Mouse (Mus musculus): Measurements from ENCODE around the gene Ndufv3.
"Not testable (repeated sequence)": the region's sequence is repeated elsewhere in the genome, so short reads cannot be mapped to it uniquely, and the experiment has no call there.

The Ndufv3 gene

DNA sequence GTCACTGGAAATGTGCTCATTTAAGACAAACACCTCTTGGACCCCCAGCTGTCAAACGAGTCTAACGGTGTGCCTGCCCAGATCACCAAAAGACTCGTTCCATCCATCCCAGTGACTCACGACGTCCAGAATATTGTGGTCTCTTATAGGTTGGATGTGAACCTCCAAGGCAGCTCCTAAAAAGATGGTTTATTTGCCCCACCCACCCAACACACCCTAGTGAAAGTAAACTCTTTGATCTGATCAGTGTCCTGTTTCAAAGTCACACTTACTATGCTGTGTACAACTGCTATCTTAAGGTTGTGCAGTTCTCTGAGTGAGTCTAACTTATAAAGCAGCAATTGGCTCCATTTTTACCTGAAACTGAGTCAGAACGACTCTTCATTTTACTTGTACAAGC, 7.3 kb upstream of the Ndufv3 start:
- DNase-seq (ENCODE audit: low spot score): no peak

DNA sequence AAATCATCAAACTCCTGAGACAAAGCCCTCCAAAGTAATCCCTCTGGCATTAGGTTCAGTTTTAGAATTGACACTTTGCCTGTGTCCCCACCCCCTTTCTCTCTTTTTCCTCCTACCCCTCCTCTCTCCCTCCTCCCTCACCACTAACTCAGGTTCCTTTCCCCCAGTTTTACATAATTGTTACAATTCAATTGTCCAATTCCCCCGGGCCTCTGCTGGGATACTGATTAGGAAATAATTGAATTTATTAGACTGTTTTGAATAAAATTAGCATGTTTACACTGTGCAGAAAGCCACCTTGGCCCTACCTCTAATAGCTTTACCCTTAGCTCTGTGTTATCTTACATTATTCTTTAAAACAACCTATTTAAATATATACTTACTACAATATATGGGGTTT, 5.2 kb upstream of the Ndufv3 start:
- no peak for DNase-seq (ENCODE audit: low spot score)

DNA sequence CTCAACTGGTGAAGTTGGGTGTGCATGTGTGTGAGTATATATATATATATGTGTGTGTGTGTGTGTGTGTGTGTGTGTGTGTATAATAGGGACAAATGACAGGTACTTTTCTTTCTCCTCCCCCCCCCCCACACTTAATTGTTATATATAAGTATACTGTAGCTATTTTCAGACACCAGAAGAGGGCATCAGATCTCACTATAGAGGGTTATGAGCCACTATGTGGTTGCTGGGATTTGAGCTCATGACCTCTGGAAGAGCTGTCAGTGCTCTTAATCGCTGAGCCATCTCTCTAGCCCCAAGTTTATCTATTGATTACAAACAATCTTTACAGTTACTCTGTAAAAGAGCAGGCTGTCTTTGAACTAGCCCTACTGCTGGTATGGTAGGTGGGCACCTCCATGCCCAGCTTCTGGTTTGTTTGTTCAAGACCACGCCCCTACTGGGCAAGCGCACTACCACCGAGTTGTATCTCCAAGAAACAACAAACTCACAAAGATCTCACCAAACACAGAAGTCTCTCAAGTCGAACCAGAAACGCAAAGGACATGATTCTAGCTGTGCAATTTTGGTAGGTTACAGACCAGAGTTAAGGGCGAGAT, 470 bp upstream of the Ndufv3 start:
- no peak for DNase-seq (ENCODE audit: low spot score)

DNA sequence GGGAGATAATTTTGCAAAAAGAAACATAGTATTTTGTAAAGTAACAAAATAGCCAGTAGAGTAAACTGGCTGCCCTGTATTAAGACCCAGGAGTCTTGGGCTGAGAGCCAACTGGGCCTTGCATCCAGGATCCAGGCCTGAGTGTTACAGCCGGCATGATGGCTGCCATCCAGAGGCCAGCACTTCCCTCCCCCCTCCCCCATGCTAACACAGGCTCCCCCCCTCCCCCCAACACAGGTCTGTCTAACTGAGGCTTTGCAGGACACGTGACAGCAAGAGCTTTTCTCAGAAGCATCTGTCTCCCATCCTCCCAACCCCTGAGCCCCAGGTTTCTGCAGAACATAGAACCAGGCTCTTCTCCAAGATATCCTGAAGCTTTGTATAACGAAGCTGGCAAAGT, 980 bp downstream of the Ndufv3 start:
- DNase-seq (ENCODE audit: low spot score): no peak

DNA sequence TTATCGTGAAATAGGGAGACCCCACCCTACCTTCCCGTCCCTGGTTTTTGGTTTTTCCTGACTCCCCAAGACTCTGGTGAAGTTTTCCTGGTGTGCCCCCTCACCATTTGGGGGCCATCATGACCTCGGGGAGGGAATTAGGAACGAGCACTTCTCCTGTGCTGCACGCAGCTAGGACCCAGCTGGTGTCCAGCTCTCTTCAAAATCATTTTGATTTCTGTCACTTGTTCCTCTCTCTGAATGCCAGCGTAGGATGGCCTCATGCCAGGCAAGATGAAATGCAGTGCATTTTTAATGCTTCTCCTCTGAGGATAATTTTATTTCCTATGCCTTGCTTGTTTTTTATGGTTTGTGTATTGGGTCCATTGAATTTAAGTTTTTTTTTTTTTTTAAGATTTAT, 2.0 kb downstream of the Ndufv3 start:
- no peak for DNase-seq (ENCODE audit: low spot score)

DNA sequence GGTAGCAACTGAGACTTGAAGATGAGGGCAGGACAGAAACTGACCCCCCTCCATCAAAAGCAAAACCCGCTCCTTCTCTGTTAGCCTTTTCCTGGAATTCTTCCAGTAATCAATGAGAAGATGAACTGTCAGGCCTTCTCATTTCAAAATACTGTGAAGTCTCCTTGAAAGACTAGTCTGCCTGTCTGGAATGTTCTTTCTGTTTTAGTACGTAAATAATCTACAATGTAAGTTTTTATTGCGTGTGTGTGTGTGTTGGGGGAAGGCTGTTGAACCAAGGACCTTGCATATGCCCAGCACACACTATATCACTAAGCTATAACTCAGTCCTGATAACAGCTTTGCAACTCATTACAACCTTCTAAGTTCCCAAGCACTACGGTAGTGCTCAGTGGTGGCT, 5.2 kb downstream of the Ndufv3 start:
- DNase-seq (ENCODE audit: low spot score): no peak

DNA sequence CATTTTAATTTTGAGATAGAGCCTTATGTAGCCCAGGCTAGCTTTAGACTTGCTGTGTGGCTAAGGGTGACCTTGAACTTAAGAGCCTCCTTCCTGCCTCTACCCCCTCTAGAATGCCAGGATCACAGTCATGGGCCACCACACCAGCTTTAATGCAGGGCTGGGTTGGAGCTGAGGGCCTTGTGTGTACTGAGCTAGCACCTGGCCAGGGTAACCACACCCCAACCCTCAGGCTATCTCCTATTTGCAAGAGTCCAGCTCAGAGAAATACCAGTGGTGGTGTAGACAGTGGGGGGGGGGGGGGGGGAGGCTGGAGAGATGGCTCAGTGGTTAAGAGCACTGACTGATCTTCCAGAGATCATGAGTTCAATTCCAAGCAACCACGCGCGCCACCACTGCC, 5.9 kb downstream of the Ndufv3 start:
- no peak for DNase-seq (ENCODE audit: low spot score)

DNA sequence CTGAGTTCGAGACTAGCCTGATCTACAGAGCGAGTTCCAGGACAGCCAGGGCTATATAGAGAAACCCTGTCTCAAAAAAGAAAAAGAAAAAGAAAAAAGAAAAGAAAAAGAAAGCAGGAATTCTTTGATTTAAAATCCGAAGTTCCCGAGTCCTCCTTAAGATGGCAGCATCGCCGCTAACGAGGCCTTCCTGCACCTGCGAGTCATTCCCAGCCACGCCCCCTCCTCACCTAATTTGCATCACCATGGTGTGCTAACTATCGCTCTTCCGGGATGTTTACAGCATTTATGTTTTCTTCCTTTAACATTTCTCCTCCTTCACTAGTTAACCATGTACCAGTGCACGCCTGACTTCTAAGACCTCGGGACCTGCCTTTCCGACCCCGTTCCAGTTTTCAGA, 9.4 kb downstream of the Ndufv3 start:
- DNase-seq (ENCODE audit: low spot score): no peak

DNA sequence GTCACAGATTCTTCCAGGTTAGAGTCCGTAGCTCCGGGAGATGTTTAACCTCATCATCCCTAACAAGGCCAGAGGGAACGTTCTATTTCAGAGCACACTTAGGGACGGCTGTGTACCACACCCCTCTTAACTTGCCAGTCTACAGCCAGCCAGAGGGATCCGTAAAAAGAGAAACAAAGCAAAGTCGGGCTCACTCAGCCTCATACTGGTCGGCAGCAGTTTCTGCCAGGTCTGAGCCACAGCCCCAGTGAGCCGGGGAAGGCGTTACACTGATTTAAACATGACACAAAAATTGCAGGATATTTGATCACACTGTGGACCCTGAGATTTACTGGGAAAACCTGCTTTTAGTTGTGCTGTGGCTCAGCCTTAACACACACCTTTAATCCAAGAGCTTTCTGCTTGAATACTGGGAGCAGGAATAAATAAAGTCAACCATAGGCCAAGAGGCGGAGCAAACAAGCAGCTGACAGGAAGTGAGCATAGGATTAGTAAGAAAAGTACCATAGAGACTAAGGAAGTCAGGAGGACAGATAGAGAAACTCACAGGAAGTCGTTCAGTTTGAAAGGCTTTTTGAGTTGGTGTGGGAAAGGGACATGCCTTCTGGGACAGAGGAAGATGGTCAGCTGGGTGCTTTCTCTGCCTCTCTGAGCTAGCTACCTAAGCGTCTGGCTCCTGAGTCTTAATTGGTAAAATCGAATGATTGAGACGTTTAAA, 11.7 kb downstream of the Ndufv3 start:
- DNase-seq (ENCODE audit: low spot score): no peak

DNA sequence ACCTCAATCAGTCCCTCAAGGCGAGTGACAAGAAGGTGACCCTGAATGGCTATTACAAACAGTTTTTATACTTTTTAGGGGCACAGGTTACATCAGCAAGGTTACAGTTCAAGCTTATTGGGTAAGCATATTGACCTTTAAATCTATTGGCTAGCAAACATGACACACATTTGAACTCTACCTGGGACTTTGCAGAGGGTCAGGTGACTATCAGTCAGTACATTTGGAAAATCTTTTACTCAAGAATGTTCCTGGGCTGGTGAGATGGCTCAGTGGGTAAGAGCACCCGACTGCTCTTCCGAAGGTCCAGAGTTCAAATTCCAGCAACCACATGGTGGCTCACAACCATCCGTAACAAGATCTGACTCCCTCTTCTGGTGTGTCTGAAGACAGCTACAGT, 12.4 kb downstream of the Ndufv3 start:
- not testable (repeated sequence) for DNase-seq (ENCODE audit: low spot score)

DNA sequence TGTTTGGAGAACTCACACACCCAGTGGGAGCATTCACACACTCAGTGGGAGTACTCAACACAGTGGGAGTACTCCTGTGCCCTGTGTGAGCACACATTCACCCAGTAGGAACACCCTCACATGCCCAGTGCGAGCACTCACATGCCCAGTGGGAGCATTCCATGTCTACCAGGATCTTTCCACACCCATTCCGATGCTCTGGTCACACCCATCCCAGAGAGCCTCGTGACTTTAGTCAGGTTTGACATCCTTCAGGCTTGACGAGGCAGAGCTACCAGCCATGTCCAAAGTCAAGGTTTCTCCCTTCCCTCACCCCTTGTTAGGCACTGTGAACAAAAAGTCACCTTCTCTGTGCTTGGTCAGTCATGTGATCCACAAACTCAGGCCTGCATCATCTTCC, 15.4 kb downstream of the Ndufv3 start:
- DNase-seq (ENCODE audit: low spot score): no peak

DNA sequence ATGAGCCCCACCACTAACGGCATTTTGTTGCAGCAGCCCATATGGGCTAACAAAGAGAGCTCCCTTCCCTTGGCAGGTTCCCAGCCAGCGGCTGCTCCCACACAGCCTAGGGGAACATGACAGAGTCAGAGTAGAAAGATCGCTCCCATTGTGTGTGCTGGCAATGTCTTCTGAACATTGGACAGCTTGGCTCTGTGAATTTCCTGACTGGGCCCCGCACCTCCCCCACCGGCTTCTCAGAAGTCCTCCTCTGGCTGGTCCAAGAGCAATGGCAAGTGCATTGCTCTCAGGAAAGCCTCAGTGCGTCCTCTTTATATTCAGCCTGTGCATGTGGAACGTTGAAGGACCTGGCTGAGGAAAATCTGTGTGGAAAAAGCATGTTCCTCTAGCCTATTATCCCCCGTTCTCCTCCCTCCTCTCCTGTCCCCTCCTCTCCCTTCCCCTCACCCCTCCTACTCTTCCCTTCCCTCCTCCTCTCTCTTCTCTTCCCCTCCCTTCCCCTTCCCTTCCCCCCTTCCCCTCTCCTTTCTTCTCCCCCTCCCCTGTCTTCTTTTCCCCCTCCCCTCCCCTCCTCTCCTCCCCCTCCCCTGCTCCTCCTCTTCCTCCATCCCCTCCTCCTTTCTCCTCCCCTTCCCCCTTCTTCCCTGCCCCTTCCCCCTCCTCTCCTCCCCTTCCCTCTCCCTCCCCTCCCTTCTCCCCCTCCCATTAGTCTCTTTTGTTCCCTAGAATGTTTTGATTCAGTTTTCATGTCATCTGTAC, 16.1 kb downstream of the Ndufv3 start:
- no peak for DNase-seq (ENCODE audit: low spot score)

DNA sequence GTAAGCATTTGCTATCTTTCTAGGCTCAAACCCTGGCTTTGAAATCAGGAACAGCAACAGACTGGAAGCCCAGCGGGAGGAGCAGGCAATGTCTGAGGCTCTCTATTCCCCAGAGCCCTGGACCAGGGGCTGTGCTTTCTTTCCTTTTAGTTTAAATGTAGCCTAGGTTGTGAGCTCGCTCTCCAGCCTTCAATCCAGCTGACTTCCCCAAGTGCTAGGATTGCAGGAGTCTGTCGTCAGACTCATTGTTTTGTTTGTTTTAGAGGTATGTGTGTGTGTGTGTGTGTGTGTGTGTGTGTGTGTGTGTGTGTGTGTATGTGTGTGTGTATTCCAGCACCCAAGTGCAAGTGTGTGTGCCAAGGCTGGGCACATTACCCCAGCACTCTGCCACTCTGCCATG, 20.2 kb downstream of the Ndufv3 start:
- DNase-seq (ENCODE audit: low spot score): no peak

DNA sequence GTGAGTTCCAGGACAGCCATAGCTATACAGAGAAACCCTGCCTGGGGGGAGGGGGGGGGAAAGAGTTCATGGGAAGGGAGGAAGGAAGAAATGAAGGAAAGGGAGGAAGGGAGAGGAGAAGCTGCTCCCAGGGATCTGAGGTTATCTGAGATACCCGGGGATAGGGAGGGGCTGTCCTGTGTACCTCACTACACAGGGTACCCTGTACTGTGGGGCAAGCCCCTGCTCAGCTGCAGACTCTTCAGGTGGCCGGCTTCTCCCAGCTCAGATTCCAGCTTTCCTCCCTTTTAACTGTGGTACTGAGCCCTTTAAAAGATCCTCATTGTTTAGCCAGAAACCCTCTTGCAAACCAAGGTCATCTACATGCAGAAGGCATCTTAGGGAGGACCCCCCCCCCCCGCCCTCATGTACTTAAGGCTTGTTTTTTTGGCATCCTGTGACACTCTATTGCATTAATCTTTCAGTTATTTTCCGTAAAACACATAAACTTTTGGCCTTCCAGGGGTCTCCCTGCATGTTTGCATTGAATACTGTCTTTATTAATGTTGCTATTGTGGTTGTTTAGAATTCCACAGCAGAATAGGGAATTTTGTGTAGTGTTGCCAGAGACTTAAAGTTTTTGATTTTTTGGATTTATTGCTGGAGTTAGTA, 21.0 kb downstream of the Ndufv3 start:
- DNase-seq (ENCODE audit: low spot score): no peak

DNA sequence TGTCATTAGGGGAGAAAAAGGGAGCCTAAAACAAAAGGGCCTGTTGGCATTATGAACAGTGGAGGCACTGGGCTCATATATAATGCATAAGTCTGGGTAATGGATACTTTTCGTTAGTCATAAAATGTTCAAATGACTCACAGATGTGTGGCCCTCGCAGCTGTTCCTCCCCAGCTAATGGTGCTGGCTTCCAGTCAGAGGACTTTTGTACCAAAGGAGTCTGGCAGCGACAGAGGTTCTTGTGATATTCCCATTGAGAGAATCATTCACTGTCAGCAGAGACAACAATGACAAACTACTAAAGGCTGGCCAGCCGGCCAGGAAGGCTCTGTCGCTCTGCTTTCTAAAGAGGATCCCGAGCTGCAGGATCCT, 21.5 kb downstream of the Ndufv3 start:
- no peak for DNase-seq (ENCODE audit: low spot score)

DNA sequence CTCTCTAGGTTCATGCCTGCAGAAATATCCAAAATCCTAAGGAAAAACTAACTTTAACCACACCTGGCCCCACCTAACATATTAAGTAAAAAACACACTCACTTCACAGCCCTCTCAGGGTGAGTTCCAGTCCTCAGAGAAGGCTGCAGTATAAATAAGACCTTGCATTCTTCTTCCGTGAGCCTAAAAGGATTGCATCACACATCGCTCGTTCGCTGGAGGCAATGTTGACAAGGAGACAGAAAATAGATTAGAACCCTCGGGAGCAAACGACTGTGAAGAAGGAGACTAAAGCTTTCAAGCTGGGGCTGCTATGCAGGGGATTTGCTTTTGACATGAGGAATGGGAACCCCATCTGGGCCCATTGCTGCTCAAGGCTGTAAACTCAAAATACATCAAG, 23.7 kb downstream of the Ndufv3 start:
- no peak for DNase-seq (ENCODE audit: low spot score)

DNA sequence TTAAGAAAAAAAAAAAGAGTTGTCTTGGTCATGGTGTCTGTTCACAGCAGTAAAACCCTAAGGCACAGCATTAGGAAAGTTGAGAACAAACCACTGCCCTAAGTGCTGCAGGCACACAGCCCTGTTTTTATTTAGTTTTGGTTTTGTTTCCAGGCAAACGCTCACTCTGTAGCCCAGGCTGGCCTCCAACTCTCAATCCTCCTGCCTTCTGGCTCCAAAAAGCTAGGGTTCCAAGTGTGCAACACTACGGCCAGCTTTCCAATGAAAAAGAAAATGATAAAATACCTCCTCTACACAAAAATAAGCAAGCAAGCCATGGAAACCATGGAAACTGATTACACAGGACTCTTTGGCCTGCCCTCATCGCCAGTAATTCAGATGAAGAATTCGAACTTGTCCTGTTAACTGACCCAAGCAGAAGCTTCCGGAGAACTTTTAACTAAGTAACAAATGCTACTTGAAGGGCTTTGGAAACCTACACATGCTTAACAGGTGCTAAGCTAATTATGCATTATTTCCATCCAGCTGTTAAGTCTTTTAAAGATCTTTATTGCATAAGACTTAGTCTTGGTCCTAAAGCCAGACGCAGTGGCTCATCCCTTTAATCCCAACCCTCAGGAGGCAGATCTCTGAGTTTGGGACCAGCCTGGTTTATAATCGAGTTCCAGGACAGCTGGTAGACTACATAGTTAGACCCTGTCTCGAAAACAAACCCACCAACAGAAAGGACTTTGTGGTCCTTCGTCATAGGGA, 26.7 kb downstream of the Ndufv3 start:
- DNase-seq (ENCODE audit: low spot score): no peak

DNA sequence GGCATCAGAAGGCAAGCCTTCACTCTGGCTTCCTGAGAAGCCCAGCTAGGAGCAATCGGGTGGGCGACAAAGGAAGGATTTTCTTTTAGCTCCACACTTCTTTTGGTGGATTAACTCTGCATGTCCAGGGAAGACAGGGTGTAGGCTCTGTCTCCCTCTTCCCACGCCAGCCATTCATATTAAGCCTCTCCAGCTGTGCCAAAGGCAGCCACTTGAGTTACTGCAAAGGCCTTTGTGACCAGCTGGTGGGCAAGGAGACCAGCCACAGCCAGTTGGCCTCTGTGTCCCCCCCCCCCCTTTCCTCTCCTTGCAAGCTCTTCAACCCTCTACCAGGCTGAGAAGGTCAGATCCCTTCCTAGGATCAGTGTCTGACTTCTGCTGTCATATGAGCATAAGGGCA, 28.1 kb downstream of the Ndufv3 start:
- no peak for DNase-seq (ENCODE audit: low spot score)

DNA sequence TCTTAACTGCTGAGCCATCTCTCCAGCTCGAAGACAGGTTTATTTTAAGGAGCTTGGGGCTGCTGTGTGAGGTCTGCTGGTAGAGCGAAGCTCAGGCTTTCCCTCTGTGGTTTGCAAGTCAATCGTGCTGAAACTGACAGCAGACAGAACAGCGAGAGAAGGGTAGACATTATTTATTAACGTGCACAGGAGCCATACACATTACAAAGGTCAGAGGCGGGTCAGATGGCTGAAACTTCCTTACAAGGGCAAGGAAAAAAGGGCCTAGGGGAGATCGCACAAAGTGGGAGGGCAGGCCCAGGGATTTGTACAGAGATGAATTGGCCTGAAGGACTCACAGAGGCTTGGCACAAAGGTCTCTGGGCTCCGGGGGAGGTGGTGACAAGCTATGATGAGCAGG, 29.5 kb downstream of the Ndufv3 start:
- no peak for DNase-seq (ENCODE audit: low spot score)

DNA sequence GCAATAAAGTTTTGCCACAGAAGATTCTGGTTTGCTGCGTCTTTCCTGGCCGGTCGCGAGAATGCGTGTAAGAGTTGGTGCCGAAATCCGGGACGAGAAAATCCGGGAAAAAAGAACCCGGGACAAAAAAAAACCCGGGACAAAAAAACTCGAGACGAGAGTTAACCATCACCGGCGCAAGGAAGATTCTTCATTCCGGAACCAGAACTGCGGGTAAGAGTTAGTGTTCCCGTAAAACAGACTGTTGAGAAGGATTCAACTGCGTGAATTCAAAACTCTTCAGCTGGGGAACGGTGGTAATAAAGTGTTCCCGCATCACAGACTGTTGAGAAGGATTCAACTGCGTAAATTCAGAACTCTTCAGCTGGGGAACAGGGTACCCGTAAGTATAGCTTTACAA, 32.7 kb downstream of the Ndufv3 start:
- not testable (repeated sequence) for DNase-seq (ENCODE audit: low spot score)

DNA sequence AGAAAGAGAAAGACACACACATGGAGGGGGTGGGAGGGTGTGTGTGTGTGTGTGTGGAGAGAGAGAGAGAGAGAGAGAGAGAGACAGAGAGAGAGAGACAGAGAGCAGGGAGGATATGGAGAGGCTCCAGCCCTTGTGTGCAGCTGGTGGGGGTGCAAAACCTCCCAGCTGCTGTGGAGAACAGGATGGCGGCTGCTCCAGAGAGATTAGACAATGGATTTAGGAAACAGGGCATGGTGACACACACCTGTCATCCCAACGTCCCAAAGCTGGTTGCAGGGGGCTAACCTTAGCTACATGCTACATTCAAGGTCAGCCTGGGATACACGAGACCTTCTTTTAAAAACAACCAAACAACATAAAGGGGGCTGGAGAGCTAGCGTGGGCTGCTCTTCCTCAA, 36.3 kb downstream of the Ndufv3 start:
- no peak for DNase-seq (ENCODE audit: low spot score)

DNA sequence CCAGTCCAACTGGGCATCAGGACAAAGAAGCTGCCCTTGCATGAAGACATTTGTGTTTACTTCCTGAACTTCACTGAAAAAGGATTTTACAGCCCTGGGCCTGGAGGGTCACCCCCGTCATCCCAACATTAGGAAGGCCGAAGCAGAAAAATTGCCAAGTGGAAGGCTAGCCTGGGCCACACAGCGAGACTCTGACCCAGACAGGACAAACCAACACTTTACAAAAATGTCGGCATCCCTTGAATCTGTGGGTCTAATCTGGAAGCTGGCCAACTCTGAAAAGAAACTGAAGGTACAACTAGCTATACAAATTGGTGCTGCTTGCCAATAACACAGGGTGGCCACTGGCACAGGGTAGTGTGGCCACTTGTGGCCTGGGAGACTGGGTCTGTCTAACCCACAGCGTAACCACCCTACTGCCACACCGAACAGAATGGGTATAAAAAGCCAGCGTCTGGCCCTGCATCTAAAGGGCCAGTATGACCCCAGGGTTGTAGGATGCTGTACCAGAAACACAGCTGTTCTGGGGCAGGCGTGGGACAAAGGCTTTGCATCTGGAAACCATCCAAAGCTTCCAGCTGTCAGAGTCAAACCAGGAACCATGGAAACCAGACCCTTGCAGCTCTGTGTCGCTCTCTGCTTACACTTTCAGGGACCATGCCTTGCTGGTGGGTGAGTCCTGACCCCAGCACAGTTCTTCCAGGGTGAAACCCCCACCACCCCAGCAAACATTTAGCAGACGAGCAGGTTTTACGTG, 37.4 kb downstream of the Ndufv3 start:
- no peak for DNase-seq (ENCODE audit: low spot score)

Data from T-cell, adult 2 months (primary cell).